31 mouse cellular contexts compared by ENCODE assay signal in genomic region chr5:39659417-39659816, GRCm38 (mm10).
A peak's percentile ranks its signal among the peaks of the same experiment; 100 is the strongest.
DNase-seq lines count a peak whose midpoint lies in the region; ATAC-seq and TF ChIP-seq lines count a peak whose summit lies in the region.
"Had no signal": no experiment of that assay in that cellular context is flagged by ENCODE, and none has a peak within 500 bp of the region (broad histone marks: within the 10 kb centered on the region; RNA-seq: fewer than 3 reads in every experiment).

No protein-coding gene starts in this region.

- no peak for DNase-seq in frontal cortex, postnatal 25 days (ENCODE audit: low spot score in 2 of 2)
- peak; percentile 91 for DNase-seq in Patski (ENCODE audit: low read depth, low spot score)
- peak; percentile 8 for DNase-seq in fat pad, adult 2 months (ENCODE audit: extremely low read depth, low read depth, low spot score)
- no peak for DNase-seq in spleen, postnatal 14 days (ENCODE audit: low spot score in 2 of 2)
- no peak for DNase-seq in hindbrain, postnatal 0 days (ENCODE audit: low spot score)
- DNase-seq: adrenal gland, adult 8-10 months; adrenal gland, postnatal 25 days; B cell, adult 2 months; cerebellum, adult 18-20 months; cerebellum, adult 9-10 months; cerebellum, postnatal 25 days; forebrain, postnatal 0 days; gastrocnemius, postnatal 25 days; heart, adult 18-20 months; heart, postnatal 10 days; heart, postnatal 36 days; kidney, adult 18-20 months had no signal

- peaks cover 3% of the 10 kb centered on the region for H3K27me3 ChIP-seq in Patski
- no peaks in the 10 kb centered on the region for H3K27me3 ChIP-seq in hindbrain, postnatal 0 days (ENCODE audit: insufficient read depth, low read length)
- H3K27me3 ChIP-seq: CH12.LX; embryonic facial prominence, embryonic 15.5 days; heart, embryonic 12.5 days; heart, embryonic 15.5 days; hindbrain, embryonic 13.5 days had no signal

- CTCF ChIA-PET in Patski (lab: Charles Lee): no interaction called here

- in situ Hi-C loops in Patski (cut with MboI; ENCODE audit: low pct_unique_long_range_greater_than_20kb): no loop called here

- H3K9ac ChIP-seq in hindbrain, postnatal 0 days (replicated peaks; ENCODE audit: low read length): no peak overlapping the region
- H3K9ac ChIP-seq: embryonic facial prominence, embryonic 15.5 days; forebrain, postnatal 0 days; heart, embryonic 12.5 days; heart, embryonic 15.5 days; hindbrain, embryonic 13.5 days had no signal

- H3K4me3 ChIP-seq in hindbrain, postnatal 0 days (ENCODE audit: low read length): no peak overlapping the region
- H3K4me3 ChIP-seq: embryonic facial prominence, embryonic 15.5 days; heart, embryonic 12.5 days; heart, embryonic 15.5 days; hindbrain, embryonic 10.5 days; hindbrain, embryonic 13.5 days had no signal

- no peaks in the 10 kb centered on the region for H3K4me1 ChIP-seq in hindbrain, postnatal 0 days (ENCODE audit: insufficient read depth, low read length)
- H3K4me1 ChIP-seq: embryonic facial prominence, embryonic 15.5 days; heart, embryonic 15.5 days; hindbrain, embryonic 10.5 days; hindbrain, embryonic 13.5 days had no signal

- POLR2A ChIA-PET in Patski (lab: Charles Lee): no interaction called here

- H3K9me3 ChIP-seq in hindbrain, postnatal 0 days (ENCODE audit: low read length): no peaks in the 10 kb centered on the region
- H3K9me3 ChIP-seq: embryonic facial prominence, embryonic 15.5 days; heart, embryonic 12.5 days; heart, embryonic 15.5 days; hindbrain, embryonic 10.5 days; hindbrain, embryonic 13.5 days had no signal

- H3K27ac ChIP-seq in hindbrain, postnatal 0 days: no peak overlapping the region
- H3K27ac ChIP-seq: embryonic facial prominence, embryonic 15.5 days; heart, embryonic 15.5 days; hindbrain, embryonic 10.5 days; hindbrain, embryonic 13.5 days had no signal

- WGBS in hindbrain, postnatal 0 days: 44% methylated on average over 2 of the region's 2 CpGs

- H3K4me2 ChIP-seq in hindbrain, postnatal 0 days (ENCODE audit: low read depth, low read length): no peak overlapping the region
- H3K4me2 ChIP-seq: embryonic facial prominence, embryonic 15.5 days; heart, embryonic 12.5 days; heart, embryonic 15.5 days; hindbrain, embryonic 13.5 days had no signal

- ATAC-seq in frontal cortex, adult (ENCODE audit: low TSS enrichment): peak; percentile 91
- ATAC-seq in Patski: peak; percentile 87
- ATAC-seq in erythroid progenitor cell, adult 5-6 weeks (replicated peaks; ENCODE audit: low FRiP score, poor library complexity, severe bottlenecking): no peak
- no peak for ATAC-seq in hindbrain, postnatal 0 days
- ATAC-seq: activated CD4-positive, CD25-positive, alpha-beta regulatory T cell, adult 4 months; forebrain, embryonic 14.5 days; forebrain, postnatal 0 days; hindbrain, embryonic 16.5 days; inflammation-experienced regulatory T-cells, adult 6 months; intestine, embryonic 16.5 days had no signal

- no peaks in the 10 kb centered on the region for H3K36me3 ChIP-seq in hindbrain, postnatal 0 days (ENCODE audit: insufficient read depth, low read length)
- H3K36me3 ChIP-seq: embryonic facial prominence, embryonic 15.5 days; G1E; heart, embryonic 12.5 days; heart, embryonic 15.5 days; hindbrain, embryonic 10.5 days; hindbrain, embryonic 13.5 days had no signal

- no peak for TF ChIP-seq CTCF in Patski (IDR thresholded peaks at IDR 0.05)
- TF ChIP-seq CTCF in hindbrain, postnatal 0 days (IDR thresholded peaks at IDR 0.05; ENCODE audit: low read depth): no peak

Comparison
In these comparisons a context has a peak if more than half of its experiments do, and no peak if none do; other contexts are left out.
1. ATAC-seq: peak in frontal cortex, adult (single experiment) and Patski (single experiment); none in erythroid progenitor cell, adult 5-6 weeks (single experiment) and hindbrain, postnatal 0 days (single experiment).
2. DNase-seq: peak in Patski (single experiment) and fat pad, adult 2 months (single experiment); none in frontal cortex, postnatal 25 days (0 of 2), spleen, postnatal 14 days (0 of 2) and hindbrain, postnatal 0 days (single experiment).